Mouse (Mus musculus): ENCODE data around the gene Treh.
"Not testable (repeated sequence)": the region's sequence is repeated elsewhere in the genome, so short reads cannot be mapped to it uniquely, and the experiment has no call there.

The Treh gene

GRCm38 (mm10) chr9:44673005-44673404 lies at the start of gene Treh:
Treh (plus strand) TSS chr9:44673233.
- DNase-seq (ENCODE audit: extremely low read depth, insufficient read length, low spot score), result no peak

GRCm38 (mm10) chr9:44624390-44624789 lies 48.6 kb upstream of the Treh start:
- no peak for DNase-seq (ENCODE audit: extremely low read depth, insufficient read length, low spot score)

GRCm38 (mm10) chr9:44626268-44626667 lies 46.8 kb upstream of the Treh start:
- DNase-seq (ENCODE audit: extremely low read depth, insufficient read length, low spot score), result no peak

- DNase-seq (ENCODE audit: extremely low read depth, insufficient read length, low spot score), result no peak
Measured at GRCm38 (mm10) chr9:44637551-44638169, 35.4 kb upstream of the Treh start.

GRCm38 (mm10) chr9:44638726-44639125 lies 34.3 kb upstream of the Treh start:
- not testable (repeated sequence) for DNase-seq (ENCODE audit: extremely low read depth, insufficient read length, low spot score)

GRCm38 (mm10) chr9:44640028-44640427 lies 33.0 kb upstream of the Treh start:
- DNase-seq (ENCODE audit: extremely low read depth, insufficient read length, low spot score), result not testable (repeated sequence)

- DNase-seq (ENCODE audit: extremely low read depth, insufficient read length, low spot score), result no peak
Measured at GRCm38 (mm10) chr9:44640646-44641357, 32.2 kb upstream of the Treh start.

- no peak for DNase-seq (ENCODE audit: extremely low read depth, insufficient read length, low spot score)
Measured at GRCm38 (mm10) chr9:44641616-44642015, 31.4 kb upstream of the Treh start.

GRCm38 (mm10) chr9:44643103-44643502 lies 29.9 kb upstream of the Treh start:
- no peak for DNase-seq (ENCODE audit: extremely low read depth, insufficient read length, low spot score)

- no peak for DNase-seq (ENCODE audit: extremely low read depth, insufficient read length, low spot score)
Measured at GRCm38 (mm10) chr9:44644186-44644585, 28.8 kb upstream of the Treh start.

GRCm38 (mm10) chr9:44645481-44645880 lies 27.6 kb upstream of the Treh start:
- DNase-seq (ENCODE audit: extremely low read depth, insufficient read length, low spot score), result no peak

GRCm38 (mm10) chr9:44645924-44646323 lies 27.1 kb upstream of the Treh start:
- no peak for DNase-seq (ENCODE audit: extremely low read depth, insufficient read length, low spot score)

- DNase-seq (ENCODE audit: extremely low read depth, insufficient read length, low spot score), result no peak
Measured at GRCm38 (mm10) chr9:44646366-44646765, 26.7 kb upstream of the Treh start.

- DNase-seq (ENCODE audit: extremely low read depth, insufficient read length, low spot score), result no peak
Measured at GRCm38 (mm10) chr9:44647026-44647425, 26.0 kb upstream of the Treh start.

GRCm38 (mm10) chr9:44647656-44648055 lies 25.4 kb upstream of the Treh start:
- no peak for DNase-seq (ENCODE audit: extremely low read depth, insufficient read length, low spot score)

GRCm38 (mm10) chr9:44648881-44649281 lies 24.2 kb upstream of the Treh start:
- DNase-seq (ENCODE audit: extremely low read depth, insufficient read length, low spot score), result no peak

- DNase-seq (ENCODE audit: extremely low read depth, insufficient read length, low spot score), result peak; percentile 53
Measured at GRCm38 (mm10) chr9:44652027-44652426, 21.0 kb upstream of the Treh start.

GRCm38 (mm10) chr9:44653896-44654295 lies 19.1 kb upstream of the Treh start:
- no peak for DNase-seq (ENCODE audit: extremely low read depth, insufficient read length, low spot score)

- DNase-seq (ENCODE audit: extremely low read depth, insufficient read length, low spot score), result peak; percentile 62
Measured at GRCm38 (mm10) chr9:44655098-44656066, 17.7 kb upstream of the Treh start.

- DNase-seq (ENCODE audit: extremely low read depth, insufficient read length, low spot score), result no peak
Measured at GRCm38 (mm10) chr9:44663706-44664105, 9.3 kb upstream of the Treh start.

- no peak for DNase-seq (ENCODE audit: extremely low read depth, insufficient read length, low spot score)
Measured at GRCm38 (mm10) chr9:44671416-44671815, 1.6 kb upstream of the Treh start.

All from 3134 (cell line).